Mouse (Mus musculus): Measurements from ENCODE around the gene Gm10295. TPM values are rescaled to one million over a fixed set of nuclear protein-coding genes. Genes with fewer than 3 reads are reported as not detected.

Gm10295 gene
- polyA plus RNA-seq, 1 experiment from 2014 or later, result not detected

- no peak for DNase-seq (ENCODE audit: low spot score)
- H3K4me3 ChIP-seq, result no peak overlapping the region
- peaks cover 6% of the 10 kb centered on the region for H3K4me1 ChIP-seq
- no peak overlapping the region for H3K27ac ChIP-seq (replicated peaks)
- H3K36me3 ChIP-seq (replicated peaks), result no peaks in the 10 kb centered on the region
- H3K27me3 ChIP-seq (replicated peaks; ENCODE audit: low read depth, poor library complexity, severe bottlenecking), result no peaks in the 10 kb centered on the region
- no peaks in the 10 kb centered on the region for H3K9me3 ChIP-seq
- 84% methylated on average over 7 of the region's 7 CpGs for WGBS
Measured at GRCm38 (mm10) chr7:71313148-71313765, 38.0 kb downstream of the Gm10295 start.

GRCm38 (mm10) chr7:71312375-71312774 is 38.9 kb downstream of the Gm10295 start:
- 72% methylated on average over 3 of the region's 3 CpGs for WGBS
- Histone ChIP-seq H3K4me1 (peaks cover 10% of the 10 kb centered on the region), H3K27me3 (replicated peaks; ENCODE audit: low read depth, poor library complexity, severe bottlenecking) (no peaks in the 10 kb centered on the region), H3K27ac (replicated peaks) (no peak overlapping the region), H3K36me3 (replicated peaks) (no peaks in the 10 kb centered on the region), H3K4me3 (no peak overlapping the region), H3K9me3 (no peaks in the 10 kb centered on the region)
- no peak for DNase-seq (ENCODE audit: low spot score)

GRCm38 (mm10) chr7:71311411-71311810 is 39.9 kb downstream of the Gm10295 start:
- peak; percentile 9 for DNase-seq (ENCODE audit: low spot score)
- peaks cover 11% of the 10 kb centered on the region for H3K4me1 ChIP-seq
- H3K4me3 ChIP-seq, result no peak overlapping the region
- no peaks in the 10 kb centered on the region for H3K36me3 ChIP-seq (replicated peaks)
- no peaks in the 10 kb centered on the region for H3K27me3 ChIP-seq (replicated peaks; ENCODE audit: low read depth, poor library complexity, severe bottlenecking)
- H3K27ac ChIP-seq (replicated peaks), result no peak overlapping the region
- WGBS, result 62% methylated on average over 11 of the region's 11 CpGs
- H3K9me3 ChIP-seq, result no peaks in the 10 kb centered on the region

GRCm38 (mm10) chr7:71308051-71308450 is 43.2 kb downstream of the Gm10295 start:
- Histone ChIP-seq H3K9me3 (no peaks in the 10 kb centered on the region), H3K4me1 (peaks cover 11% of the 10 kb centered on the region), H3K36me3 (replicated peaks) (no peaks in the 10 kb centered on the region), H3K27me3 (replicated peaks; ENCODE audit: low read depth, poor library complexity, severe bottlenecking) (no peaks in the 10 kb centered on the region), H3K4me3 (no peak overlapping the region), H3K27ac (replicated peaks) (no peak overlapping the region)
- DNase-seq (ENCODE audit: low spot score), result no peak
- 73% methylated on average over 8 of the region's 8 CpGs for WGBS

GRCm38 (mm10) chr7:71302714-71303113 is 48.6 kb downstream of the Gm10295 start:
- no peaks in the 10 kb centered on the region for H3K9me3 ChIP-seq
- no peaks in the 10 kb centered on the region for H3K36me3 ChIP-seq (replicated peaks)
- 83% methylated on average over 4 of the region's 4 CpGs for WGBS
- H3K27ac ChIP-seq (replicated peaks), result no peak overlapping the region
- DNase-seq (ENCODE audit: low spot score), result no peak
- H3K4me1 ChIP-seq, result peaks cover 4% of the 10 kb centered on the region
- no peak overlapping the region for H3K4me3 ChIP-seq
- H3K27me3 ChIP-seq (replicated peaks; ENCODE audit: low read depth, poor library complexity, severe bottlenecking), result no peaks in the 10 kb centered on the region

Measured in embryonic facial prominence, embryonic 10.5 days (tissue).